Mouse (Mus musculus) heart, adult 9 months (tissue): ENCODE measurements around the gene Gm21992.

Experiments used
- DNase-seq, 2 experiments: peaks; one replicate each; pipeline ENCODE4 v3.0.0; 2022; ENCODE audit warnings: low spot score in 2 of 2

Gene Gm21992

GRCm38 (mm10) chr19:4749975-4750374 lies 61.4 kb downstream of the Gm21992 start:
- no peak for DNase-seq

- DNase-seq, result no peak
These were observed 62.9 kb downstream of the Gm21992 start for GRCm38 (mm10) chr19:4748493-4748892.

- DNase-seq, result no peak
These were observed 63.6 kb downstream of the Gm21992 start for GRCm38 (mm10) chr19:4747631-4748312.

GRCm38 (mm10) chr19:4746611-4747010 lies 64.8 kb downstream of the Gm21992 start:
- peak; percentile 31 to 34 for DNase-seq

- DNase-seq, result no peak
These were observed 65.7 kb downstream of the Gm21992 start for GRCm38 (mm10) chr19:4745681-4746080.

GRCm38 (mm10) chr19:4745057-4745456 lies 66.4 kb downstream of the Gm21992 start:
- peak in 1 of 2 experiments; percentile 19 for DNase-seq

GRCm38 (mm10) chr19:4744026-4744425 lies 67.4 kb downstream of the Gm21992 start:
- DNase-seq, result no peak

- no peak for DNase-seq
These were observed 67.9 kb downstream of the Gm21992 start for GRCm38 (mm10) chr19:4743524-4743923.

GRCm38 (mm10) chr19:4742229-4742628 lies 69.2 kb downstream of the Gm21992 start:
- DNase-seq, result no peak

- no peak for DNase-seq
These were observed 69.9 kb downstream of the Gm21992 start for GRCm38 (mm10) chr19:4741482-4741881.

GRCm38 (mm10) chr19:4739762-4740161 lies 71.7 kb downstream of the Gm21992 start:
- no peak for DNase-seq

GRCm38 (mm10) chr19:4739053-4739452 lies 72.4 kb downstream of the Gm21992 start:
- no peak for DNase-seq

- no peak for DNase-seq
These were observed 73.5 kb downstream of the Gm21992 start for GRCm38 (mm10) chr19:4737866-4738265.

GRCm38 (mm10) chr19:4733052-4733451 lies 78.4 kb downstream of the Gm21992 start:
- no peak for DNase-seq

- DNase-seq, result no peak
These were observed 82.2 kb downstream of the Gm21992 start for GRCm38 (mm10) chr19:4729186-4729585.

- DNase-seq, result no peak
These were observed 90.7 kb downstream of the Gm21992 start for GRCm38 (mm10) chr19:4720671-4721244.

- DNase-seq, result no peak
These were observed 91.3 kb downstream of the Gm21992 start for GRCm38 (mm10) chr19:4720112-4720511.

GRCm38 (mm10) chr19:4719351-4719764 lies 92.1 kb downstream of the Gm21992 start:
- DNase-seq, result no peak

- DNase-seq, result no peak
These were observed 92.7 kb downstream of the Gm21992 start for GRCm38 (mm10) chr19:4718716-4719115.

GRCm38 (mm10) chr19:4717281-4717680 lies 94.1 kb downstream of the Gm21992 start:
- no peak for DNase-seq

GRCm38 (mm10) chr19:4716756-4717155 lies 94.7 kb downstream of the Gm21992 start:
- no peak for DNase-seq

GRCm38 (mm10) chr19:4713886-4714285 lies 97.5 kb downstream of the Gm21992 start:
- DNase-seq, result no peak

GRCm38 (mm10) chr19:4712781-4713526 lies 98.5 kb downstream of the Gm21992 start:
- DNase-seq, result no peak
